Mouse (Mus musculus): ENCODE measurements around the gene Cerkl. TPM values are rescaled to one million over a fixed set of nuclear protein-coding genes. Genes with fewer than 3 reads are reported as not detected.

Gene Cerkl
- polyA plus RNA-seq, 1 experiment from 2014 or later = 1.8 TPM

- Histone ChIP-seq H3K27ac (ENCODE audit: low read length) (no peak overlapping the region), H3K4me1 (ENCODE audit: insufficient read depth, low read depth, low read length) (peaks cover 4% of the 10 kb centered on the region; the same call in 1 of the 2 replicates), H3K4me3 (ENCODE audit: low read depth, low read length) (peak overlapping the region; percentile 41), H3K9me3 (ENCODE audit: low read length) (no peaks in the 10 kb centered on the region), H3K4me2 (replicated peaks; ENCODE audit: low read depth, low read length) (peak overlapping the region; percentile 66), H3K27me3 (replicated peaks; ENCODE audit: insufficient read depth, low read length) (no peaks in the 10 kb centered on the region), H3K9ac (replicated peaks; ENCODE audit: low read depth) (no peak overlapping the region), H3K36me3 (ENCODE audit: insufficient read depth, low read length) (no peaks in the 10 kb centered on the region)
- DNase-seq (ENCODE audit: low spot score) (no peak), ATAC-seq (no peak)
- TF ChIP-seq CTCF (IDR thresholded peaks at IDR 0.05) = no peak
- TF ChIP-seq EP300 (IDR thresholded peaks at IDR 0.05) = no peak
- WGBS = 18% methylated on average over 7 of the region's 7 CpGs
Observed at GRCm38 (mm10) chr2:79429108-79429507, 27.5 kb downstream of the Cerkl start.

- ATAC-seq (no peak), DNase-seq (ENCODE audit: low spot score) (peak; percentile 5)
- no peak for TF ChIP-seq CTCF (IDR thresholded peaks at IDR 0.05)
- no peak for TF ChIP-seq EP300 (IDR thresholded peaks at IDR 0.05)
- under 1% methylated on average over 33 of the region's 35 CpGs for WGBS
- Histone ChIP-seq H3K4me3 (ENCODE audit: low read depth, low read length) (peak overlapping the region; percentile 41), H3K27ac (ENCODE audit: low read length) (no peak overlapping the region), H3K4me1 (ENCODE audit: insufficient read depth, low read depth, low read length) (peaks cover 4% of the 10 kb centered on the region; the same call in 1 of the 2 replicates), H3K36me3 (ENCODE audit: insufficient read depth, low read length) (no peaks in the 10 kb centered on the region), H3K9me3 (ENCODE audit: low read length) (no peaks in the 10 kb centered on the region), H3K27me3 (replicated peaks; ENCODE audit: insufficient read depth, low read length) (no peaks in the 10 kb centered on the region), H3K9ac (replicated peaks; ENCODE audit: low read depth) (no peak overlapping the region), H3K4me2 (replicated peaks; ENCODE audit: low read depth, low read length) (peak overlapping the region; percentile 66)
Observed at GRCm38 (mm10) chr2:79428569-79429104, 27.9 kb downstream of the Cerkl start.

- H3K9me3 ChIP-seq (ENCODE audit: low read length) = no peaks in the 10 kb centered on the region
- DNase-seq (ENCODE audit: low spot score) (no peak), ATAC-seq (no peak)
- H3K27ac ChIP-seq (ENCODE audit: low read length) = no peak overlapping the region
- H3K27me3 ChIP-seq (replicated peaks; ENCODE audit: insufficient read depth, low read length) = no peaks in the 10 kb centered on the region
- H3K9ac ChIP-seq (replicated peaks; ENCODE audit: low read depth) = no peak overlapping the region
- TF ChIP-seq CTCF (IDR thresholded peaks at IDR 0.05) (no peak), EP300 (IDR thresholded peaks at IDR 0.05) (no peak)
- WGBS = 32% methylated on average over 6 of the region's 6 CpGs
- peaks cover 4% of the 10 kb centered on the region; the same call in 1 of the 2 replicates for H3K4me1 ChIP-seq (ENCODE audit: insufficient read depth, low read depth, low read length)
- no peaks in the 10 kb centered on the region for H3K36me3 ChIP-seq (ENCODE audit: insufficient read depth, low read length)
- no peak overlapping the region for H3K4me3 ChIP-seq (ENCODE audit: low read depth, low read length)
- no peak overlapping the region for H3K4me2 ChIP-seq (replicated peaks; ENCODE audit: low read depth, low read length)
Observed at GRCm38 (mm10) chr2:79428022-79428421, 28.6 kb downstream of the Cerkl start.

- Histone ChIP-seq H3K4me2 (replicated peaks; ENCODE audit: low read depth, low read length) (no peak overlapping the region), H3K9ac (replicated peaks; ENCODE audit: low read depth) (no peak overlapping the region), H3K4me1 (ENCODE audit: insufficient read depth, low read depth, low read length) (no peaks in the 10 kb centered on the region), H3K36me3 (ENCODE audit: insufficient read depth, low read length) (no peaks in the 10 kb centered on the region), H3K27me3 (replicated peaks; ENCODE audit: insufficient read depth, low read length) (no peaks in the 10 kb centered on the region), H3K4me3 (ENCODE audit: low read depth, low read length) (no peak overlapping the region), H3K27ac (ENCODE audit: low read length) (no peak overlapping the region), H3K9me3 (ENCODE audit: low read length) (no peaks in the 10 kb centered on the region)
- no peak for ATAC-seq
- 70% methylated on average over 6 of the region's 6 CpGs for WGBS
- no peak for DNase-seq (ENCODE audit: low spot score)
- no peak for TF ChIP-seq CTCF (IDR thresholded peaks at IDR 0.05)
- no peak for TF ChIP-seq EP300 (IDR thresholded peaks at IDR 0.05)
Observed at GRCm38 (mm10) chr2:79421696-79422095, 34.9 kb downstream of the Cerkl start.

GRCm38 (mm10) chr2:79414505-79414904 lies 42.1 kb downstream of the Cerkl start:
- no peaks in the 10 kb centered on the region for H3K27me3 ChIP-seq (replicated peaks; ENCODE audit: insufficient read depth, low read length)
- 84% methylated on average over 7 of the region's 7 CpGs for WGBS
- no peak overlapping the region for H3K4me2 ChIP-seq (replicated peaks; ENCODE audit: low read depth, low read length)
- no peak overlapping the region for H3K4me3 ChIP-seq (ENCODE audit: low read depth, low read length)
- H3K27ac ChIP-seq (ENCODE audit: low read length) = no peak overlapping the region
- no peak for DNase-seq (ENCODE audit: low spot score)
- no peaks in the 10 kb centered on the region for H3K9me3 ChIP-seq (ENCODE audit: low read length)
- no peak for ATAC-seq
- no peak overlapping the region for H3K9ac ChIP-seq (replicated peaks; ENCODE audit: low read depth)
- H3K4me1 ChIP-seq (ENCODE audit: insufficient read depth, low read depth, low read length) = no peaks in the 10 kb centered on the region
- no peaks in the 10 kb centered on the region for H3K36me3 ChIP-seq (ENCODE audit: insufficient read depth, low read length)
- TF ChIP-seq CTCF (IDR thresholded peaks at IDR 0.05) = no peak
- no peak for TF ChIP-seq EP300 (IDR thresholded peaks at IDR 0.05)

- DNase-seq (ENCODE audit: low spot score) (no peak), ATAC-seq (no peak)
- no peaks in the 10 kb centered on the region for H3K4me1 ChIP-seq (ENCODE audit: insufficient read depth, low read depth, low read length)
- TF ChIP-seq EP300 (IDR thresholded peaks at IDR 0.05) = no peak
- no peak for TF ChIP-seq CTCF (IDR thresholded peaks at IDR 0.05)
- H3K36me3 ChIP-seq (ENCODE audit: insufficient read depth, low read length) = no peaks in the 10 kb centered on the region
- no peak overlapping the region for H3K4me3 ChIP-seq (ENCODE audit: low read depth, low read length)
- H3K27me3 ChIP-seq (replicated peaks; ENCODE audit: insufficient read depth, low read length) = no peaks in the 10 kb centered on the region
- H3K9ac ChIP-seq (replicated peaks; ENCODE audit: low read depth) = no peak overlapping the region
- no peak overlapping the region for H3K27ac ChIP-seq (ENCODE audit: low read length)
- WGBS = 73% methylated on average over 3 of the region's 3 CpGs
- H3K4me2 ChIP-seq (replicated peaks; ENCODE audit: low read depth, low read length) = no peak overlapping the region
- H3K9me3 ChIP-seq (ENCODE audit: low read length) = no peaks in the 10 kb centered on the region
Observed at GRCm38 (mm10) chr2:79410903-79411255, 45.7 kb downstream of the Cerkl start.

All from lung, postnatal 0 days (tissue).